Mouse (Mus musculus) midbrain, embryonic 12.5 days (tissue): Measurements from ENCODE around the gene Tapbp. TPM values are rescaled to one million over a fixed set of nuclear protein-coding genes. Genes with fewer than 3 reads are reported as not detected.

ENCODE experiments used
- ATAC-seq: fragments of 200-750 bp; cut with Nextera tagmentation; 2 replicates; pipeline ENCODE4 v1.8.0; 2017; ENCODE audit warnings: low read depth, moderate TSS enrichment, moderate library complexity; ENCODE audit not compliant: low FRiP score
- H3K27ac ChIP-seq: fragments of 300-500 bp; sonication (generic); replicated peaks from 2 replicates; pipeline ENCODE4 v1.5.1; 2016; ENCODE audit warnings: mild to moderate bottlenecking
- H3K27me3 ChIP-seq: fragments of 300-500 bp; sonication (generic); 2 replicates; pipeline ENCODE4 v1.6.1; 2016; ENCODE audit warnings: mild to moderate bottlenecking
- H3K36me3 ChIP-seq: fragments of 300-500 bp; sonication (generic); 2 replicates; pipeline ENCODE4 v1.6.1; 2016
- H3K4me1 ChIP-seq: fragments of 300-500 bp; sonication (generic); 2 replicates; pipeline ENCODE4 v1.6.1; 2016
- H3K4me2 ChIP-seq: fragments of 300-500 bp; sonication (generic); replicated peaks from 2 replicates; pipeline ENCODE4 v1.6.1; 2016; ENCODE audit warnings: mild to moderate bottlenecking, moderate library complexity
- H3K4me3 ChIP-seq: fragments of 300-500 bp; sonication (generic); 2 replicates; pipeline ENCODE4 v1.5.1; 2016; ENCODE audit warnings: mild to moderate bottlenecking
- H3K9ac ChIP-seq: fragments of 300-500 bp; sonication (generic); replicated peaks from 2 replicates; pipeline ENCODE4 v1.6.1; 2016; ENCODE audit warnings: mild to moderate bottlenecking, moderate library complexity
- H3K9me3 ChIP-seq: fragments of 300-500 bp; sonication (generic); 2 replicates; pipeline ENCODE4 v1.6.1; 2016; ENCODE audit warnings: mild to moderate bottlenecking
- WGBS: fragments of 180-500 bp; shearing (Covaris S2); methylation state at CpG from one replicate; pipeline ENCODE4 v1.1.7; 2016; 5-methylcytosine and 5-hydroxymethylcytosine counted together
- microRNA-seq: library from miRNA; unstranded; fragments of <30 nt; microRNA quantifications from one replicate; pipeline ENCODE4, GENCODE M21; 2017
- polyA plus RNA-seq: library from polyadenylated mRNA; unstranded; fragments of >200 nt; fragmentation: Nextera tagmentation; extraction: Ambion mirVana; gene quantifications from 2 replicates; pipeline ENCODE4 v1.2.1, GENCODE M21; 2016

Tapbp gene
- polyA plus RNA-seq, 1 experiment from 2014 or later: 21.9 TPM

DNA sequence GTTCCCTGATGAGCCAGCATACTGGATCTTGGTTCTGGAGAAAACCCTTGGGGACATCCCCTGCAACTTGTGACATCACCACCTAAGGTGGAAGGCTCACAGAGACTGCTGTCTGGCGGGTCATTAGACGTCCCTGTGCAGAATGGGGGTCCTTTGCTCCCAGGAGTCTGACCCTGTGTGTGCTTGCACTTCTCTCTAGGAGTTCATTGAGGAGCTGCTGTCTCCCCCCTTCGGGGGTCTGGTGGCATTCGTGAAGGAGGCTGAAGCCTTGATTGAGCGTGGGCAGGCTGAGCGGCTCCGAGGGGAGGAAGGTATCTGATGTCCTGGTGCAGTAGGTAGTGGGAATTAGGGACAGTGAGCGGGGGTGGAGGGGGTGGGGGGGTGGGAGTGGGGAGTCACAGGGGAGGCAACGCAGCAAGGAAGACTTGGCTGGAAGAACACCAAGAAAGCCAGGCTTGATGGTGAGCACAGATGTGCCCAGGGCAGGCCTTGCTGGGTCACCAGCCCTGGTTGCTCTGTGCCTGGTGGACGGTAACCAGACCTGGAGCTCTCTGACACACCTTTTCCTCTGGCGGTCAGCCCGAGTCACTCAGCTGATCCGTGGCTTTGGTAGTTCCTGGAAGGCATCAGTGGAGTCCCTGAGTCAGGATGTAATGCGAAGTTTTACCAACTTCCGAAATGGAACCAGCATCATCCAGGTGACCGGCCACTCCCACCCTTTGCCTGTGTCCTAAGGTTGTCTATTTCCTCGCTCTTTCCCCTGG lies 49.6 kb downstream of the Tapbp start:
- 92% methylated on average over 15 of the region's 17 CpGs for WGBS
- Histone ChIP-seq H3K27me3 (no peaks in the 10 kb centered on the region), H3K4me3 (no peak overlapping the region), H3K4me1 (no peaks in the 10 kb centered on the region), H3K9me3 (no peaks in the 10 kb centered on the region), H3K36me3 (peaks cover 62% of the 10 kb centered on the region), H3K27ac (no peak overlapping the region), H3K9ac (no peak overlapping the region), H3K4me2 (no peak overlapping the region)
- no peak for ATAC-seq

DNA sequence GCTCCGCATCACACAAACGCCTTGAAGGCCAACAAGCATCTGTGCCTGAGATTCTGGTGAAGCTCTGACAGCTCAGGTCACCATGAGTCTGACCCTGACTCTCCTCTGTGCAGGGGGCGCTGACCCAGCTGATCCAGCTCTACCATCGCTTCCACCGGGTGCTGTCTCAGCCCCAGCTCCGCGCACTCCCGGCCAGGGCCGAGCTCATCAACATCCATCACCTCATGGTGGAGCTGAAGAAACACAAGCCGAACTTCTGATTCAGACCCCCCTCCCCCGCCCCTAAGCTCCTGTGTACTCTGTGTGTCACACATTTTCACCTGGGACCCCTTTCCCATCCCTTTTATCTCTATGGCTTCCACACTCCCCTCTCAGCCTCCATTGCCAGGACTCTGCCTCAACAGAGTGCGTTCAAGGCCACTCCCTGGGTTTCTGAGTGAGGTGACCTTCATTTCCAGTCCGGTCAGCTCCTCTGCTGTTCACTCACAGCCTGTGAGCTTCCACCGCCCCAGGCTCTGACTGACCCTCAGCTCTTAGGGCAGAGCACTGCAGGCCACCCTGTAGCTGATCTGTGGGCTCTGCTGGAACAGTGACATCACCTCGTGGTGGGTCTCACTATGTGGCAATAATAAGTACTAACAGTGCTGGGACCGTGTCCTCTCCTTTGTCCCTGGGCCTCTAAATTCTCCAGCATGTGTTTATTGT lies 50.3 kb downstream of the Tapbp start:
- no peaks in the 10 kb centered on the region for H3K9me3 ChIP-seq
- H3K27ac ChIP-seq: no peak overlapping the region
- no peak overlapping the region for H3K9ac ChIP-seq
- H3K4me2 ChIP-seq: no peak overlapping the region
- no peaks in the 10 kb centered on the region for H3K4me1 ChIP-seq
- peaks cover 55% of the 10 kb centered on the region for H3K36me3 ChIP-seq
- no peak overlapping the region for H3K4me3 ChIP-seq
- H3K27me3 ChIP-seq: no peaks in the 10 kb centered on the region
- ATAC-seq: no peak
- 88% methylated on average over 16 of the region's 16 CpGs for WGBS

DNA sequence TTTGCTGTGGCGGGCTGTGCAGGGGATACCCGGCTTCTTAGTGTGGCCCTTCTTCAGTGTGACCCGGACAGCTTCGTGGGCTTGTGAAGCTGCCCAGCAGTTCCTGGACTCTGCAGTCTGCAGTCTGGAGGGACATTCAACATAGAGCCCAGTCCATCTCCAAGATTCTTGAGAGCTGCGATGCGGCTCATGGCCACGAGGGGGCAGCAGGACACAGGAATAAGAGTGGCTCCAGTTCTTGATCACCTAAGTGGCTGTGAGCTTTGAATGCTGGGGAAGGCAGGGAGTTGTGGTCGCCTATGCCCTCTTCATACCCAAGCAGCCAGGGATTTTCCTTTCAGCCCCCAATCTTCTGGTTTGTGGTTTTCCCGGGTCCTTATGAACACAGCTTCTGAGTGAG lies 52.8 kb downstream of the Tapbp start:
- Histone ChIP-seq H3K4me1 (no peaks in the 10 kb centered on the region), H3K9me3 (no peaks in the 10 kb centered on the region), H3K36me3 (peaks cover 30% of the 10 kb centered on the region), H3K27ac (no peak overlapping the region), H3K27me3 (peaks cover 7% of the 10 kb centered on the region; the same call in 1 of the 2 replicates), H3K4me3 (no peak overlapping the region), H3K4me2 (no peak overlapping the region), H3K9ac (no peak overlapping the region)
- peak; percentile 38; the same call in 1 of the 2 replicates for ATAC-seq
- whole genome bisulfite sequencing: 3% methylated on average over 9 of the region's 9 CpGs

DNA sequence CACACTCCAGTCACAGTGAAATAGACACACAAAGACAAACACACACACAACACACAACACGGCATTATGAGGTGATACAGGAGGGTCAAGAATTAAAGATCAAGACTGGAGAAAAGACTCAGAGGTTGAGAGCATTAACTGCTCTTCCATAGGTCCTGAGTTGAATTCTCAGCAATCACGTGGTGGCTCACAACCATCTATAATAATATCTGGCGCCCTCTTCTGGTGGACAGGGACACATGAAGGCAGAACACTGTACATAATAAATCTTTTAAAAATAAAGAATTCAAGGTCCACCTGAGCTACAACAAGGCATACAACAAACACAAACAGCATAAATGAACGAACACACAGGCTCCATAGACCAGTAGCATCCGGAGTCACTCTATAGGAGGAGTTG lies 53.2 kb downstream of the Tapbp start:
- WGBS: 31% methylated on average over 5 of the region's 5 CpGs
- no peak overlapping the region for H3K4me2 ChIP-seq
- no peaks in the 10 kb centered on the region for H3K4me1 ChIP-seq
- 0 out of 2 replicates have a peak, but pooled peaks have one; percentile 27 for ATAC-seq
- peaks cover 7% of the 10 kb centered on the region; the same call in 1 of the 2 replicates for H3K27me3 ChIP-seq
- H3K27ac ChIP-seq: no peak overlapping the region
- no peaks in the 10 kb centered on the region for H3K9me3 ChIP-seq
- H3K4me3 ChIP-seq: no peak overlapping the region
- peaks cover 26% of the 10 kb centered on the region for H3K36me3 ChIP-seq
- no peak overlapping the region for H3K9ac ChIP-seq

DNA sequence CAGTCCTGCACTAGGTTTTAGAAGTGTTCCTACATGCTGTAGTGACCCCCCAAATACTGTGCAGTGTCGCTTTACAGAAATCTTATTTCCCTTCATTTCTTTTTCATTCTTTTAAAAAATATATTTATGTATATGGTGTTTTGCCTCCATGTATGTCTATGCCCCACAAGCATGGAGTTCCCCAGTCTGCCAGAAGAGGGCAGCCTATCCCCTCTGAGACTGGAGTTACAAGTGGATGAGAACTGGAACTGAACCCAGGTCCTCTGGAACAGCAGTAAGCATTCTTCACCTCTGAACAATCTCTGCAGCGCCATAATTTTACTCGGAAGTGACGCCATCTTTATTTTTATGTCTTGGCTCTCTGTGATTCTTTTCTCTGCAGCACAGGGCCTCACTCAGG lies 53.7 kb downstream of the Tapbp start:
- Histone ChIP-seq H3K36me3 (peaks cover 23% of the 10 kb centered on the region), H3K9me3 (no peaks in the 10 kb centered on the region), H3K4me1 (no peaks in the 10 kb centered on the region), H3K27me3 (peaks cover 7% of the 10 kb centered on the region; the same call in 1 of the 2 replicates), H3K4me2 (no peak overlapping the region), H3K9ac (no peak overlapping the region), H3K4me3 (no peak overlapping the region), H3K27ac (no peak overlapping the region)
- ATAC-seq: no peak
- 78% methylated on average over 4 of the region's 4 CpGs for WGBS

DNA sequence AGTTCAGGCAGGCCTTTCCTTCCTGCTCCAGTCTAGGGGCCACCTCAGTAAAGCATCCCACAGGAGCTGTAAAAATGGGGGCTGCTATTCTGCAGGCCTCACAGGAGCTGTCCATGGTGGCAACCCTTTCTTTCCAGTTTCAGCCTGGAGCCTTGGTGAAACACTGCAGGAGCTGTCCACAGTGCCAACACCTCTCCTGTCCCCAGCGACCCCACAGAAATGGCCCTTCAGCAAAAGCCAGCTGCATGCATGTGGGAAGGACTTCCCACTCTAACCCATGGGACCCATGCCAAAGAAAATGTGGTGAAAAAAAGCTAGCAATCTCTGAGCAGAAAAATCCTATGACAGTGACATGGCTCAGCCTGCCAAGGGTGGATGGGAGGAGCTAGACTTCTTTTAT lies 57.0 kb downstream of the Tapbp start:
- Histone ChIP-seq H3K9me3 (no peaks in the 10 kb centered on the region), H3K4me1 (no peaks in the 10 kb centered on the region), H3K4me3 (no peak overlapping the region), H3K9ac (no peak overlapping the region), H3K27ac (no peak overlapping the region), H3K4me2 (no peak overlapping the region), H3K36me3 (no peaks in the 10 kb centered on the region), H3K27me3 (peaks cover 34% of the 10 kb centered on the region)
- ATAC-seq: no peak
- WGBS: 19% methylated on average over 1 of the region's 1 CpGs

DNA sequence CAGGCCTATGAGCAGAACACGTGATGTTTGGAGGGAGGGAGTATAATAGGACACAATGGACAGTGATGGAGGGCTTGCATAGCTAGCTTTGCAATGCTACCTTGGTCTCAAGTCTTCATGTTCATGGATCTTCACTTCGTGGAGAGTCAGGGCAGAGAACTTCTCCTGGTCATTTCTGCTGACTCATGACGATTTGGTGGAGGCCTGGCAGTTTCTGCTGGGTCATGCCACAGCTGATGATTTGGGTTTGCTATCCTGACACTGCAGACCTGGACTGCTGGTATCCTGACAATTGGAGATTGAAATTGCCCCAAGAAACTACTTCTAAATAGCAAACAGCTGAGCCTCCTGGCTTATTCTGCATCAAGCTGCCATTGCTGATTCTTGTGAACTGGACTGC lies 57.9 kb downstream of the Tapbp start:
- 71% methylated on average over 3 of the region's 3 CpGs for WGBS
- Histone ChIP-seq H3K9ac (no peak overlapping the region), H3K4me1 (peaks cover 4% of the 10 kb centered on the region), H3K27ac (no peak overlapping the region), H3K9me3 (no peaks in the 10 kb centered on the region), H3K27me3 (peaks cover 43% of the 10 kb centered on the region), H3K36me3 (no peaks in the 10 kb centered on the region), H3K4me3 (no peak overlapping the region), H3K4me2 (no peak overlapping the region)
- no peak for ATAC-seq

DNA sequence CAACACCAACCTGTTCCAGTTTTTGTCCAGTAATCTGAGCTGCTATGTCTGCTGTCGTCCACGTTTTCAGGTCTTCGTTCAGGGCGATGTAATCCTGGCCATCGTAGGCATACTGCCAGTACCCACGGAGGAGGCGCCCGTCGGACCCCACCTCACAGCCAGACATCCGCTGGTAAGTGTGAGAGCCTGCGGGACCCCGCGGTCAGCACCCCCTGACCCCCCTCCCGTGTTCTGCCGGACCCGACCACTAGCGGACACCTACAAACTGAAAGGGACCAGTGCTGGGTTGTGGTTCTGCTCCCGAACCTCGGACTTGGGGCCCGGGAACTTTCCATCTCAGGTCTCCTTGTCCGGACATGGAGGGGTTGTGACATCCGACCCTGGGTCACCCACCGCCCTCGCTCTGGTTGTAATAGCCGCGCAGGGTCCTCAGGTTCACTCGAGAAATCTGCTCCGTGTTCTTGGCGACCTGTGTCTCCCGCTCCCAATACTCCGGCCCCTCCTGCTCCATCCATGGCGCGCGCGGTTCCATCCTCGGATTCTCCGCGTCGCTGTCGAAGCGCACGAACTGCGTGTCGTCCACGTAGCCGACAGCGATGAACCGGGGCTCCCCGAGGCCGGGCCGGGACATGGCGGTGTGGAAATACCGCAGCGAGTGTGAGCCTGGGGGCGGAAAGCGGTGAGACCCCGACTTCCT lies 62.3 kb downstream of the Tapbp start:
- no peaks in the 10 kb centered on the region for H3K9me3 ChIP-seq
- H3K4me1 ChIP-seq: peaks cover 15% of the 10 kb centered on the region
- H3K27me3 ChIP-seq: peaks cover 56% of the 10 kb centered on the region
- no peak for ATAC-seq
- H3K4me3 ChIP-seq: peak overlapping the region; percentile 33
- H3K27ac ChIP-seq: no peak overlapping the region
- H3K9ac ChIP-seq: peak overlapping the region; percentile 8
- H3K36me3 ChIP-seq: no peaks in the 10 kb centered on the region
- 3% methylated on average over 57 of the region's 57 CpGs for WGBS
- peak overlapping the region; percentile 52 for H3K4me2 ChIP-seq

DNA sequence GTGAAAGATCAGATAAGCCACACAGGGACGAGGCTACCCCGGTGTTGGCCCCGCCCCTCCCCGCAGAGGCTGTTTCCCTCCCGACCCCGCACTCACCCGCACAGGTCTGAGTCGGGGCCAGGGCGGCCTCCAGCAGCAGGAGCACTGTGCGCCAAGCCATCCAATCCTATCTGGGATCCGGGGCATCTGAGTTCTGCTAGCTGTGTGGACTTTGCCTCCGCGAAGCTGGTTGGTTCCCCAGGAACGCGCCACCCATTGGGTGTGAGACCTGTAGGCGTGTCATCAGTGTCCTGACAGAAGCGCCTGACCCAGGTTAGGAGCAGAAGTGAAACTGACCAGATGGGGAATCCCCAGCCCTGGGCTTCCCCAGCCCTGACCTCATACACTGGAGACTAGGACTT lies 62.9 kb downstream of the Tapbp start:
- Histone ChIP-seq H3K36me3 (no peaks in the 10 kb centered on the region), H3K4me1 (peaks cover 15% of the 10 kb centered on the region), H3K27ac (no peak overlapping the region), H3K9me3 (no peaks in the 10 kb centered on the region), H3K27me3 (peaks cover 56% of the 10 kb centered on the region), H3K4me3 (peak overlapping the region; percentile 33), H3K9ac (peak overlapping the region; percentile 8), H3K4me2 (peak overlapping the region; percentile 52)
- no peak for ATAC-seq
- 0% methylated on average over 17 of the region's 17 CpGs for WGBS

Small RNA genes lying within 50 kb of the gene (microRNA-seq; reads per million reads assigned to microRNA genes)
- gene Gm27740: not detected

Other genes with a start within 250 kb of the Tapbp start
- gene Hnrnpm, start 229.0 kb upstream of the Tapbp start, polyA plus RNA-seq: 441 and 462 TPM in 2 replicates
- gene March2, start 197.2 kb upstream of the Tapbp start, polyA plus RNA-seq: 46.7 and 52.2 TPM in 2 replicates
- 422 and 447 TPM in 2 replicates for gene Rab11b, start 155.4 kb upstream of the Tapbp start, polyA plus RNA-seq
- 21.1 and 28.3 TPM in 2 replicates for gene Angptl4, start 134.1 kb upstream of the Tapbp start, polyA plus RNA-seq
- 25.5 and 31.9 TPM in 2 replicates for gene Kank3, start 105.4 kb upstream of the Tapbp start, polyA plus RNA-seq
- 613 and 671 TPM in 2 replicates for gene Rps28, start 91.3 kb upstream of the Tapbp start, polyA plus RNA-seq
- gene Ndufa7, start 91.3 kb upstream of the Tapbp start, polyA plus RNA-seq: 436 and 454 TPM in 2 replicates
- 59.8 and 63.5 TPM in 2 replicates for gene Cd320, start 72.8 kb upstream of the Tapbp start, polyA plus RNA-seq
- gene Gm7029, start 42.1 kb upstream of the Tapbp start, polyA plus RNA-seq: not detected in 2 replicates
- gene Kifc1, start 25.2 kb upstream of the Tapbp start, polyA plus RNA-seq: 3.8 and 4.4 TPM in 2 replicates
- 0.23 and 0.38 TPM in 2 replicates for gene Platr17, start 10.8 kb upstream of the Tapbp start, polyA plus RNA-seq
- gene Daxx, start 6.5 kb upstream of the Tapbp start, polyA plus RNA-seq: 64.6 and 66.2 TPM in 2 replicates
- 21.8 and 25.3 TPM in 2 replicates for gene Zbtb22, start within 50 bp of the Tapbp start, polyA plus RNA-seq
- 69.9 and 74.3 TPM in 2 replicates for gene Rgl2, start 13.6 kb downstream of the Tapbp start, polyA plus RNA-seq
- 188 and 203 TPM in 2 replicates for gene Pfdn6, start 24.4 kb downstream of the Tapbp start, polyA plus RNA-seq
- 37.5 and 37.7 TPM in 2 replicates for gene Wdr46, start 24.8 kb downstream of the Tapbp start, polyA plus RNA-seq
- gene B3galt4, start 35.6 kb downstream of the Tapbp start, polyA plus RNA-seq: 8.1 and 8.7 TPM in 2 replicates
- 67.0 and 70.9 TPM in 2 replicates for gene Vps52, start 39.9 kb downstream of the Tapbp start, polyA plus RNA-seq
- gene Rps18, start 40.1 kb downstream of the Tapbp start, polyA plus RNA-seq: 891 and 909 TPM in 2 replicates
- 26.8 and 28.4 TPM in 2 replicates for gene H2-K1, start 84.4 kb downstream of the Tapbp start, polyA plus RNA-seq
- gene Ring1, start 108.8 kb downstream of the Tapbp start, polyA plus RNA-seq: 25.2 and 27.0 TPM in 2 replicates
- gene H2-Ke6, start 112.2 kb downstream of the Tapbp start, polyA plus RNA-seq: 110 and 131 TPM in 2 replicates
- 180 and 184 TPM in 2 replicates for gene Slc39a7, start 115.8 kb downstream of the Tapbp start, polyA plus RNA-seq
- gene Rxrb, start 115.9 kb downstream of the Tapbp start, polyA plus RNA-seq: 68.0 and 68.4 TPM in 2 replicates
- 2.3 and 4.0 TPM in 2 replicates for gene Col11a2, start 123.5 kb downstream of the Tapbp start, polyA plus RNA-seq
- 0.17 and 0.56 TPM in 2 replicates for gene H2-Oa, start 176.4 kb downstream of the Tapbp start, polyA plus RNA-seq
- 9.8 and 9.9 TPM in 2 replicates for gene H2-DMa, start 203.6 kb downstream of the Tapbp start, polyA plus RNA-seq
- gene Brd2, start 206.7 kb downstream of the Tapbp start, polyA plus RNA-seq: 144 and 148 TPM in 2 replicates
- 0.16 and 0.23 TPM in 2 replicates for gene H2-DMb2, start 227.4 kb downstream of the Tapbp start, polyA plus RNA-seq
- 0.16 and 0.73 TPM in 2 replicates for gene H2-DMb1, start 237.2 kb downstream of the Tapbp start, polyA plus RNA-seq